Mouse (Mus musculus) MEL (cell line): ENCODE data around the gene Tedc1. TPM values are rescaled to one million over a fixed set of nuclear protein-coding genes. Genes with fewer than 3 reads are reported as not detected.

Experiments
- DNase-seq: peaks from one replicate; pipeline ENCODE4 v3.0.0; 2011; ENCODE audit warnings: low read depth, low spot score
- H3K27ac ChIP-seq: 2 replicates; pipeline ENCODE4 v1.5.1; 2012; ENCODE audit warnings: low read depth, mild to moderate bottlenecking, control low read depth, low read length, moderate library complexity; ENCODE audit not compliant: control insufficient read depth
- H3K27me3 ChIP-seq, 2 experiments: fragments of 150-350 bp in 1 of 2; sonication (generic) in 1 of 2; 2 replicates each; pipeline ENCODE4 v1.6.1; 2012; ENCODE audit warnings: low read length in 2 of 2, mild to moderate bottlenecking in 2 of 2, improper control_type of control experiment in 1 of 2, moderate library complexity in 1 of 2; ENCODE audit not compliant: insufficient read depth in 2 of 2, control insufficient read depth in 1 of 2
- H3K36me3 ChIP-seq, 2 experiments: 2 replicates each; pipeline ENCODE4 v1.6.1; 2012 to 2014; ENCODE audit warnings: low read length in 2 of 2, improper control_type of control experiment in 1 of 2, inconsistent platforms in 1 of 2, mild to moderate bottlenecking in 1 of 2; ENCODE audit not compliant: insufficient read depth in 2 of 2, control insufficient read depth in 1 of 2
- H3K4me1 ChIP-seq, 2 experiments: fragments of 150-350 bp in 1 of 2; sonication (generic) in 1 of 2; 2 replicates each; pipeline ENCODE4 v1.6.1; 2012; ENCODE audit warnings: low read length in 2 of 2, improper control_type of control experiment in 1 of 2, mild to moderate bottlenecking in 1 of 2; ENCODE audit not compliant: insufficient read depth in 2 of 2, control insufficient read depth in 1 of 2
- H3K4me3 ChIP-seq, 2 experiments: fragments of 150-350 bp in 1 of 2; sonication (generic) in 1 of 2; 2 replicates each; pipeline ENCODE4 v1.5.1; 2012; ENCODE audit warnings: low read depth in 2 of 2, low read length in 2 of 2, mild to moderate bottlenecking in 2 of 2, moderate library complexity in 2 of 2, control low read depth in 1 of 2, improper control_type of control experiment in 1 of 2; ENCODE audit not compliant: control insufficient read depth in 1 of 2, insufficient read depth in 1 of 2
- H3K79me2 ChIP-seq: 2 replicates; pipeline ENCODE4 v1.6.1; 2012; ENCODE audit warnings: mild to moderate bottlenecking, low read length, moderate library complexity; ENCODE audit not compliant: control insufficient read depth, poor library complexity, insufficient read depth
- H3K9ac ChIP-seq: 2 replicates; pipeline ENCODE4 v1.6.1; 2012; ENCODE audit warnings: low read depth, mild to moderate bottlenecking, control low read depth, low read length, moderate library complexity; ENCODE audit not compliant: control insufficient read depth, poor library complexity, severe bottlenecking
- H3K9me3 ChIP-seq: fragments of 150-350 bp; sonication (generic); replicated peaks from 2 replicates; pipeline ENCODE4 v1.6.1; 2012; ENCODE audit warnings: mild to moderate bottlenecking, low read length, improper control_type of control experiment, moderate library complexity; ENCODE audit not compliant: insufficient read depth
- BHLHE40 ChIP-seq: IDR thresholded peaks from 2 replicates; pipeline ENCODE4 v1.6.1; 2012; ENCODE audit warnings: low read depth, mild to moderate bottlenecking, inconsistent platforms, low read length, improper control_type of control experiment, borderline replicate concordance
- CHD1 ChIP-seq: IDR thresholded peaks from 2 replicates; pipeline ENCODE4 v1.6.1; 2012; ENCODE audit warnings: low read depth, mild to moderate bottlenecking, inconsistent platforms, low read length, improper control_type of control experiment
- CHD2 ChIP-seq: IDR thresholded peaks from 2 replicates; pipeline ENCODE4 v1.6.1; 2011; ENCODE audit warnings: low read length, improper control_type of control experiment
- CTCF ChIP-seq, 3 experiments: IDR thresholded peaks in 2 of 3; conservative IDR thresholded peaks in 1 of 3; 2 replicates each; pipeline ENCODE4 v1.5.1; 2011 to 2012; ENCODE audit warnings: low read length in 3 of 3, low read depth in 2 of 3, mild to moderate bottlenecking in 2 of 3, improper control_type of control experiment in 1 of 3, inconsistent platforms in 1 of 3, mixed read lengths in 1 of 3, moderate library complexity in 1 of 3; ENCODE audit not compliant: control insufficient read depth in 1 of 3, insufficient read depth in 1 of 3, poor library complexity in 1 of 3, severe bottlenecking in 1 of 3
- E2F4 ChIP-seq: IDR thresholded peaks from 2 replicates; pipeline ENCODE4 v1.6.1; 2011; ENCODE audit warnings: low read depth, low read length, improper control_type of control experiment, borderline replicate concordance
- EP300 ChIP-seq, 2 experiments: IDR thresholded peaks; 2 replicates each; pipeline ENCODE4 v1.6.1; 2011; ENCODE audit warnings: improper control_type of control experiment in 2 of 2, low read length in 2 of 2, low read depth in 1 of 2, mild to moderate bottlenecking in 1 of 2
- ETS1 ChIP-seq: IDR thresholded peaks from 2 replicates; pipeline ENCODE4 v1.6.1; 2012; ENCODE audit warnings: low read depth, mild to moderate bottlenecking, inconsistent platforms, low read length, improper control_type of control experiment, moderate library complexity
- GABPA ChIP-seq: IDR thresholded peaks from 2 replicates; pipeline ENCODE4 v1.6.1; 2012; ENCODE audit warnings: low read depth, mild to moderate bottlenecking, inconsistent platforms, low read length, improper control_type of control experiment, moderate library complexity
- GATA1 ChIP-seq: IDR thresholded peaks from 2 replicates; pipeline ENCODE4 v1.6.1; 2011; ENCODE audit warnings: low read depth, low read length, improper control_type of control experiment
- JUND ChIP-seq: IDR thresholded peaks from 2 replicates; pipeline ENCODE4 v1.6.1; 2011; ENCODE audit warnings: low read depth, mild to moderate bottlenecking, improper control_type of control experiment, low read length
- MAFK ChIP-seq: IDR thresholded peaks from 2 replicates; pipeline ENCODE4 v1.6.1; 2011; ENCODE audit warnings: low read depth, mild to moderate bottlenecking, low read length, improper control_type of control experiment, borderline replicate concordance
- MAZ ChIP-seq: IDR thresholded peaks from 2 replicates; pipeline ENCODE4 v1.6.1; 2012; ENCODE audit warnings: low read depth, mild to moderate bottlenecking, inconsistent platforms, low read length, improper control_type of control experiment
- MYB ChIP-seq: IDR thresholded peaks from 2 replicates; pipeline ENCODE4 v1.6.1; 2011; ENCODE audit warnings: mild to moderate bottlenecking, low read depth, low read length, improper control_type of control experiment
- MYC ChIP-seq: IDR thresholded peaks from 2 replicates; pipeline ENCODE4 v1.6.1; 2011; ENCODE audit warnings: low read depth, mild to moderate bottlenecking, low read length, improper control_type of control experiment, moderate library complexity
- NELFE ChIP-seq: IDR thresholded peaks from 2 replicates; pipeline ENCODE4 v1.6.1; 2011; ENCODE audit warnings: low read depth, low read length, improper control_type of control experiment
- POLR2A ChIP-seq, 2 experiments: IDR thresholded peaks; 2 replicates each; pipeline ENCODE4 v1.6.1; 2011 to 2012; ENCODE audit warnings: low read length in 2 of 2, mild to moderate bottlenecking in 2 of 2, control low read depth in 1 of 2, improper control_type of control experiment in 1 of 2, low read depth in 1 of 2, moderate library complexity in 1 of 2; ENCODE audit not compliant: control insufficient read depth in 1 of 2, insufficient read depth in 1 of 2, poor library complexity in 1 of 2
- POLR2AphosphoS2 ChIP-seq: IDR thresholded peaks from 2 replicates; pipeline ENCODE4 v1.6.1; 2011; ENCODE audit warnings: low read length, improper control_type of control experiment
- POLR2AphosphoS5 ChIP-seq: IDR thresholded peaks from 2 replicates; pipeline ENCODE4 v1.6.1; 2012; ENCODE audit warnings: low read depth, borderline replicate concordance, mild to moderate bottlenecking, inconsistent platforms, low read length, moderate library complexity, mixed read lengths
- RAD21 ChIP-seq: IDR thresholded peaks from 2 replicates; pipeline ENCODE4 v1.6.1; 2011; ENCODE audit warnings: mild to moderate bottlenecking, low read depth, low read length, improper control_type of control experiment
- RCOR1 ChIP-seq: IDR thresholded peaks from 2 replicates; pipeline ENCODE4 v1.6.1; 2012; ENCODE audit warnings: low read depth, mild to moderate bottlenecking, inconsistent platforms, low read length, improper control_type of control experiment
- TAL1 ChIP-seq: IDR thresholded peaks from 2 replicates; pipeline ENCODE4 v1.6.1; 2012; ENCODE audit warnings: mild to moderate bottlenecking, inconsistent platforms, low read length, moderate library complexity, mixed read lengths
- TBP ChIP-seq: IDR thresholded peaks from 2 replicates; pipeline ENCODE4 v1.8.0; 2011; ENCODE audit warnings: low read depth, low read length, improper control_type of control experiment
- USF2 ChIP-seq, 2 experiments: IDR thresholded peaks; 2 replicates each; pipeline ENCODE4 v1.6.1; 2011 to 2012; ENCODE audit warnings: improper control_type of control experiment in 2 of 2, low read length in 2 of 2, borderline replicate concordance in 1 of 2, inconsistent platforms in 1 of 2, low read depth in 1 of 2, mild to moderate bottlenecking in 1 of 2; ENCODE audit not compliant: insufficient read depth in 1 of 2
- ZC3H11A ChIP-seq: IDR thresholded peaks from 2 replicates; pipeline ENCODE4 v1.6.1; 2012; ENCODE audit warnings: low read depth, mild to moderate bottlenecking, inconsistent platforms, low read length, improper control_type of control experiment
- ZKSCAN1 ChIP-seq: IDR thresholded peaks from 2 replicates; pipeline ENCODE4 v1.6.1; 2012; ENCODE audit warnings: low read depth, mild to moderate bottlenecking, inconsistent platforms, low read length, improper control_type of control experiment, moderate library complexity
- ZMIZ1 ChIP-seq: IDR thresholded peaks from 2 replicates; pipeline ENCODE4 v1.6.1; 2012; ENCODE audit warnings: low read depth, mild to moderate bottlenecking, inconsistent platforms, low read length, improper control_type of control experiment, moderate library complexity
- ZNF384 ChIP-seq: IDR thresholded peaks from 2 replicates; pipeline ENCODE4 v1.6.1; 2012; ENCODE audit warnings: low read depth, mild to moderate bottlenecking, inconsistent platforms, low read length, improper control_type of control experiment
- polyA plus RNA-seq, 2 experiments: library from polyadenylated mRNA; stranded (reverse) in 1 of 2; unstranded in 1 of 2; fragments of >175 nt in 1 of 2; fragments of >200 nt in 1 of 2; gene quantifications; 2 replicates each; pipeline versions ENCODE4 v1.2.1 to v1.2.4; 2012; ENCODE audit warnings: low replicate concordance in 2 of 2, low read depth in 1 of 2; ENCODE audit not compliant: insufficient read length in 2 of 2, insufficient read depth in 1 of 2, missing spikeins in 1 of 2
- total RNA-seq: library from RNA; depleted of rRNA; stranded (reverse); fragments of 300-350 nt; gene quantifications from 2 replicates; pipeline ENCODE4 v1.2.3, GENCODE M21; 2012

Tedc1 gene
- total and polyA plus RNA-seq, 3 experiments, result 50.7 to 74.7 TPM; not detected in 1

- no peaks in the 10 kb centered on the region for H3K27me3 ChIP-seq
- H3K36me3 ChIP-seq, result peaks cover 0 to 13% of the 10 kb centered on the region in 2 experiments; a peak in 2 of 4 replicates
- no peak for TF ChIP-seq E2F4
- 0 out of 2 replicates have a peak, but pooled peaks have one; percentile 37 for TF ChIP-seq TBP
- peak in 1 of 3 experiments; percentile 77; a peak in 2 of 6 replicates for TF ChIP-seq CTCF (IDR thresholded peaks at IDR 0.05 in 2 of 3, conservative IDR thresholded peaks at IDR 0.05 in 1 of 3; ENCODE audit: control insufficient read depth in 1 of 3, insufficient read depth in 1 of 3, low read depth in 2 of 3, low read length in 3 of 3, poor library complexity in 1 of 3, severe bottlenecking in 1 of 3)
- TF ChIP-seq POLR2A (IDR thresholded peaks at IDR 0.05; ENCODE audit: control insufficient read depth in 1 of 2, insufficient read depth in 1 of 2, low read depth in 1 of 2, low read length in 2 of 2, poor library complexity in 1 of 2), result no peak
- no peak for TF ChIP-seq ZC3H11A
- TF ChIP-seq NELFE, result no peak
- TF ChIP-seq TAL1, result no peak
- no peak for TF ChIP-seq MYB
- no peak for TF ChIP-seq ZKSCAN1
- no peak for TF ChIP-seq RAD21
- TF ChIP-seq JUND, result no peak
- no peak for TF ChIP-seq USF2 (IDR thresholded peaks at IDR 0.05; ENCODE audit: borderline replicate concordance in 1 of 2, insufficient read depth in 1 of 2, low read depth in 1 of 2, low read length in 2 of 2)
- TF ChIP-seq ZNF384, result no peak
- no peak for TF ChIP-seq MAFK
- no peak for TF ChIP-seq GABPA
- TF ChIP-seq MAZ, result no peak
- peak; percentile 28; the same call in 1 of the 2 replicates for TF ChIP-seq GATA1
- no peak for TF ChIP-seq ETS1
- H3K27ac ChIP-seq, result no peak overlapping the region
- H3K79me2 ChIP-seq, result no peaks in the 10 kb centered on the region; the same call in 1 of the 2 replicates
- H3K4me3 ChIP-seq, result no peak overlapping the region
- peaks cover 13 to 36% of the 10 kb centered on the region in 2 experiments for H3K4me1 ChIP-seq
- DNase-seq, result peak; percentile 77
- no peaks in the 10 kb centered on the region for H3K9me3 ChIP-seq
- H3K9ac ChIP-seq, result peak overlapping the region; percentile 7; the same call in 1 of the 2 replicates
These were observed 7.7 kb upstream of the Tedc1 start for GRCm38 (mm10) chr12:113148381-113149035.

- Histone ChIP-seq H3K27ac (no peak overlapping the region), H3K27me3 (no peaks in the 10 kb centered on the region), H3K36me3 (peaks cover 0 to 13% of the 10 kb centered on the region in 2 experiments; a peak in 2 of 4 replicates), H3K4me1 (peaks cover 13 to 37% of the 10 kb centered on the region in 2 experiments), H3K4me3 (no peak overlapping the region), H3K9me3 (no peaks in the 10 kb centered on the region), H3K9ac (no peak overlapping the region), H3K79me2 (no peaks in the 10 kb centered on the region; the same call in 1 of the 2 replicates)
- DNase-seq, result no peak
- no peak for TF ChIP-seq ZC3H11A
- TF ChIP-seq POLR2AphosphoS2, result no peak
- no peak for TF ChIP-seq CHD1
- no peak for TF ChIP-seq BHLHE40
- no peak for TF ChIP-seq POLR2AphosphoS5
- TF ChIP-seq MAFK, result no peak
- TF ChIP-seq ZMIZ1, result no peak
- no peak for TF ChIP-seq JUND
- no peak for TF ChIP-seq MAZ
- TF ChIP-seq RCOR1, result no peak
- no peak for TF ChIP-seq MYC
- no peak for TF ChIP-seq ETS1
- TF ChIP-seq CHD2, result no peak
- TF ChIP-seq EP300 (IDR thresholded peaks at IDR 0.05; ENCODE audit: low read depth in 1 of 2, low read length in 2 of 2), result no peak
These were observed 6.9 kb upstream of the Tedc1 start for GRCm38 (mm10) chr12:113149341-113149740.
